Mouse (Mus musculus) layer of hippocampus, adult 6 months (tissue): ENCODE results near the gene Syde2. TPM values are rescaled to one million over a fixed set of nuclear protein-coding genes. Genes with fewer than 3 reads are reported as not detected.

ENCODE experiments used
- long read RNA-seq, 2 experiments: library from polyadenylated mRNA; unstranded; transcript quantifications; one replicate each; pipeline ENCODE4 v2.0.0; 2019 to 2020
- polyA plus RNA-seq: library from polyadenylated mRNA; unstranded; fragments of <200 nt; fragmentation: Nextera tagmentation; gene quantifications from 2 replicates; pipeline ENCODE4 v1.2.3, GENCODE M21; 2021

Gene Syde2
- 0.19 and 0.29 TPM in 2 replicates for polyA plus RNA-seq
- long read RNA-seq, experiment 1, result 0 reads
- long read RNA-seq, experiment 2, partial matches to known transcripts, result 2 of 2 reads
- long read RNA-seq, experiment 2, other reads (novel, unspliced or antisense), result 0 of 2 reads

GRCm38 (mm10) chr3:145987268-145987969 is at the start of gene Syde2:
Syde2 (plus strand) TSS chr3:145987870.

Other genes with a start within 250 kb of the Syde2 start
- gene Ddah1, start 229.2 kb upstream of the Syde2 start, polyA plus RNA-seq, result 86.1 and 87.5 TPM in 2 replicates
- gene Bcl10, start 65.1 kb upstream of the Syde2 start, polyA plus RNA-seq, result 20.6 and 20.8 TPM in 2 replicates
- 72.6 and 75.7 TPM in 2 replicates for gene 2410004B18Rik, start 49.9 kb upstream of the Syde2 start, polyA plus RNA-seq
- 0.55 and 1.3 TPM in 2 replicates for gene Wdr63, start 120.3 kb downstream of the Syde2 start, polyA plus RNA-seq
- gene Mcoln3, start 129.6 kb downstream of the Syde2 start, polyA plus RNA-seq, result 0.40 TPM in 1 of 2 replicates, not detected in the other
- 0.31 TPM in 1 of 2 replicates, not detected in the other for gene Mcoln2, start 162.0 kb downstream of the Syde2 start, polyA plus RNA-seq
- gene Lpar3, start 233.1 kb downstream of the Syde2 start, polyA plus RNA-seq, result 0.67 and 0.89 TPM in 2 replicates